Mouse (Mus musculus) kidney, adult 2 months (tissue): ENCODE measurements at regions not wholly inside any gene's neighbourhood (a gene's known extent, or its start where the extent isn't known, plus 50 kb on each side); places are given as distances from the start of the nearest gene placed in this dataset.

ENCODE experiments used
- CTCF ChIP-seq: fragments of 200-500 bp; conservative IDR thresholded peaks from 2 replicates; pipeline ENCODE4 v1.5.1; 2011; ENCODE audit warnings: low read depth, mild to moderate bottlenecking, control low read depth, low read length, moderate library complexity, mixed read lengths; ENCODE audit not compliant: insufficient read depth, insufficient read length
- POLR2A ChIP-seq: fragments of 200-500 bp; IDR thresholded peaks from one replicate; pipeline ENCODE4 v1.6.1; 2011; ENCODE audit warnings: low read depth, low read length, control low read depth

DNA sequence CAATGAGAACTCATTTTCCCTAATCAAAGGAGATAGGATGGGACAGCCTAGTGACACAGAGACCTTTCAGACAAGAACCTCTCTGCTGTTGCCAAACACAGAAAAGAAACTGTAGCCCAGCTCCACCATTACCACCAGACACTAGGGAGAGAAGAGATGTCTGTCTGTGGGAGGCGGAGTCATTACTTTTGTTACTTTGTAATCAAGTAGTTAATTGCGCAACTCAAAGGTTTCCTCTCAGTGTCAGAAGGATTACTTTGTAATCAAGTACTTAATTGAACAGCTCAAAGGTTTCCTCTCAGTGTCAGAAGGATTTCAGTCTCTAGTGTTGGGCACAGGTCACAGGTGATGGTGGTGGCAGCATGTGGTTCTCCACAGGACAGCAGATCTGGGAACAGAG lies 276.2 kb upstream of the Dio3 start:
- TF ChIP-seq CTCF (no peak), POLR2A (no peak)
